Mouse (Mus musculus): Measurements from ENCODE around the gene Dennd4a. TPM values are rescaled to one million over a fixed set of nuclear protein-coding genes. Genes with fewer than 3 reads are reported as not detected.

Dennd4a gene
- polyA plus RNA-seq, 1 experiment from 2014 or later: 6.7 TPM

- no peak overlapping the region for H3K4me3 ChIP-seq
- H3K36me3 ChIP-seq (ENCODE audit: poor library complexity, severe bottlenecking): no peaks in the 10 kb centered on the region
- H3K4me1 ChIP-seq: 0 out of 2 replicates have a peak, but pooled peaks cover 6% of the 10 kb centered on the region
- 58% methylated on average over 5 of the region's 5 CpGs for WGBS
- no peak overlapping the region for H3K9ac ChIP-seq
- no peak overlapping the region for H3K27ac ChIP-seq
- H3K4me2 ChIP-seq: no peak overlapping the region
- H3K9me3 ChIP-seq (replicated peaks): no peaks in the 10 kb centered on the region
- 0 out of 2 replicates have a peak, but pooled peaks cover 4% of the 10 kb centered on the region for H3K27me3 ChIP-seq
- ATAC-seq: no peak
Measured at GRCm38 (mm10) chr9:64937491-64937890, 126.4 kb downstream of the Dennd4a start.

- Histone ChIP-seq H3K9ac (no peak overlapping the region), H3K27ac (no peak overlapping the region), H3K4me3 (no peak overlapping the region), H3K36me3 (ENCODE audit: poor library complexity, severe bottlenecking) (no peaks in the 10 kb centered on the region), H3K27me3 (peaks cover 11% of the 10 kb centered on the region; the same call in 1 of the 2 replicates), H3K4me2 (no peak overlapping the region), H3K4me1 (0 out of 2 replicates have a peak, but pooled peaks cover 6% of the 10 kb centered on the region), H3K9me3 (replicated peaks) (no peaks in the 10 kb centered on the region)
- WGBS: 83% methylated on average over 5 of the region's 5 CpGs
- ATAC-seq: no peak
Measured at GRCm38 (mm10) chr9:64938535-64938934, 127.4 kb downstream of the Dennd4a start.

- no peaks in the 10 kb centered on the region for H3K36me3 ChIP-seq (ENCODE audit: poor library complexity, severe bottlenecking)
- H3K27me3 ChIP-seq: peaks cover 12% of the 10 kb centered on the region; the same call in 1 of the 2 replicates
- H3K4me1 ChIP-seq: peaks cover 7% of the 10 kb centered on the region; the same call in 1 of the 2 replicates
- no peak overlapping the region for H3K4me2 ChIP-seq
- no peak overlapping the region for H3K9ac ChIP-seq
- 64% methylated on average over 4 of the region's 4 CpGs for WGBS
- no peaks in the 10 kb centered on the region for H3K9me3 ChIP-seq (replicated peaks)
- no peak overlapping the region for H3K4me3 ChIP-seq
- ATAC-seq: no peak
- no peak overlapping the region for H3K27ac ChIP-seq
Measured at GRCm38 (mm10) chr9:64939281-64939680, 128.1 kb downstream of the Dennd4a start.

- Histone ChIP-seq H3K9ac (no peak overlapping the region), H3K9me3 (replicated peaks) (no peaks in the 10 kb centered on the region), H3K4me2 (no peak overlapping the region), H3K4me1 (peaks cover 6% of the 10 kb centered on the region; the same call in 1 of the 2 replicates), H3K27ac (no peak overlapping the region), H3K27me3 (peaks cover 13% of the 10 kb centered on the region; the same call in 1 of the 2 replicates), H3K36me3 (ENCODE audit: poor library complexity, severe bottlenecking) (no peaks in the 10 kb centered on the region), H3K4me3 (no peak overlapping the region)
- WGBS: 80% methylated on average over 2 of the region's 2 CpGs
- no peak for ATAC-seq
Measured at GRCm38 (mm10) chr9:64939790-64940189, 128.7 kb downstream of the Dennd4a start.

- WGBS: 85% methylated on average over 11 of the region's 11 CpGs
- H3K36me3 ChIP-seq (ENCODE audit: poor library complexity, severe bottlenecking): no peaks in the 10 kb centered on the region
- H3K27me3 ChIP-seq: peaks cover 17% of the 10 kb centered on the region; the same call in 1 of the 2 replicates
- no peaks in the 10 kb centered on the region for H3K9me3 ChIP-seq (replicated peaks)
- H3K27ac ChIP-seq: no peak overlapping the region
- no peak for ATAC-seq
- H3K4me2 ChIP-seq: no peak overlapping the region
- peaks cover 6% of the 10 kb centered on the region; the same call in 1 of the 2 replicates for H3K4me1 ChIP-seq
- H3K9ac ChIP-seq: no peak overlapping the region
- no peak overlapping the region for H3K4me3 ChIP-seq
Measured at GRCm38 (mm10) chr9:64940731-64941346, 129.7 kb downstream of the Dennd4a start.

- no peaks in the 10 kb centered on the region for H3K9me3 ChIP-seq (replicated peaks)
- H3K4me1 ChIP-seq: peaks cover 6% of the 10 kb centered on the region; the same call in 1 of the 2 replicates
- no peak overlapping the region for H3K4me3 ChIP-seq
- no peak overlapping the region for H3K27ac ChIP-seq
- no peak for ATAC-seq
- WGBS: 96% methylated on average over 4 of the region's 4 CpGs
- no peaks in the 10 kb centered on the region for H3K36me3 ChIP-seq (ENCODE audit: poor library complexity, severe bottlenecking)
- no peak overlapping the region for H3K4me2 ChIP-seq
- peaks cover 17% of the 10 kb centered on the region; the same call in 1 of the 2 replicates for H3K27me3 ChIP-seq
- H3K9ac ChIP-seq: no peak overlapping the region
Measured at GRCm38 (mm10) chr9:64941650-64942049, 130.5 kb downstream of the Dennd4a start.

- no peaks in the 10 kb centered on the region for H3K36me3 ChIP-seq (ENCODE audit: poor library complexity, severe bottlenecking)
- no peak overlapping the region for H3K4me3 ChIP-seq
- H3K9me3 ChIP-seq (replicated peaks): no peaks in the 10 kb centered on the region
- peaks cover 6% of the 10 kb centered on the region; the same call in 1 of the 2 replicates for H3K4me1 ChIP-seq
- H3K27me3 ChIP-seq: peaks cover 17% of the 10 kb centered on the region; the same call in 1 of the 2 replicates
- H3K27ac ChIP-seq: no peak overlapping the region
- ATAC-seq: no peak
- peak overlapping the region; percentile 35; the same call in 1 of the 2 replicates for H3K9ac ChIP-seq
- H3K4me2 ChIP-seq: no peak overlapping the region
- WGBS: 26% methylated on average over 11 of the region's 11 CpGs
Measured at GRCm38 (mm10) chr9:64943997-64944396, 132.9 kb downstream of the Dennd4a start.

GRCm38 (mm10) chr9:64947483-64948095 is 136.4 kb downstream of the Dennd4a start:
- peaks cover 6% of the 10 kb centered on the region; the same call in 1 of the 2 replicates for H3K4me1 ChIP-seq
- WGBS: 91% methylated on average over 9 of the region's 9 CpGs
- H3K27me3 ChIP-seq: peaks cover 24% of the 10 kb centered on the region
- no peaks in the 10 kb centered on the region for H3K36me3 ChIP-seq (ENCODE audit: poor library complexity, severe bottlenecking)
- no peak overlapping the region for H3K4me3 ChIP-seq
- H3K27ac ChIP-seq: no peak overlapping the region
- H3K9ac ChIP-seq: no peak overlapping the region
- H3K4me2 ChIP-seq: no peak overlapping the region
- ATAC-seq: no peak
- H3K9me3 ChIP-seq (replicated peaks): no peaks in the 10 kb centered on the region

- H3K27me3 ChIP-seq: peaks cover 22% of the 10 kb centered on the region
- no peak within 1 kb of the TSS for H3K9ac ChIP-seq
- WGBS: 35% methylated on average over 11 of the region's 11 CpGs
- no peaks in the 10 kb centered on the region for H3K9me3 ChIP-seq (replicated peaks)
- no peak within 1 kb of the TSS for H3K27ac ChIP-seq
- ATAC-seq: no peak
- no peak within 1 kb of the TSS for H3K4me2 ChIP-seq
- no peaks in the 10 kb centered on the region for H3K36me3 ChIP-seq (ENCODE audit: poor library complexity, severe bottlenecking)
- H3K4me3 ChIP-seq: no peak within 1 kb of the TSS
- no peaks in the 10 kb centered on the region for H3K4me1 ChIP-seq
Measured at GRCm38 (mm10) chr9:64951161-64951657, 140.1 kb downstream of the Dennd4a start, which contains the start of gene Slc24a1. Slc24a1 (minus strand) TSS chr9:64951607.

GRCm38 (mm10) chr9:64952055-64952454 is 140.9 kb downstream of the Dennd4a start:
- Histone ChIP-seq H3K27ac (no peak overlapping the region), H3K9me3 (replicated peaks) (no peaks in the 10 kb centered on the region), H3K4me3 (no peak overlapping the region), H3K4me1 (no peaks in the 10 kb centered on the region), H3K9ac (no peak overlapping the region), H3K4me2 (no peak overlapping the region), H3K27me3 (peaks cover 22% of the 10 kb centered on the region), H3K36me3 (ENCODE audit: poor library complexity, severe bottlenecking) (no peaks in the 10 kb centered on the region)
- WGBS: 18% methylated on average over 5 of the region's 5 CpGs
- ATAC-seq: no peak

- H3K36me3 ChIP-seq (ENCODE audit: poor library complexity, severe bottlenecking): no peaks in the 10 kb centered on the region
- ATAC-seq: no peak
- H3K9ac ChIP-seq: no peak overlapping the region
- H3K4me2 ChIP-seq: no peak overlapping the region
- no peak overlapping the region for H3K27ac ChIP-seq
- no peaks in the 10 kb centered on the region for H3K4me1 ChIP-seq
- WGBS: 83% methylated on average over 7 of the region's 7 CpGs
- H3K9me3 ChIP-seq (replicated peaks): no peaks in the 10 kb centered on the region
- H3K27me3 ChIP-seq: peaks cover 22% of the 10 kb centered on the region
- no peak overlapping the region for H3K4me3 ChIP-seq
Measured at GRCm38 (mm10) chr9:64953190-64953589, 142.1 kb downstream of the Dennd4a start.

GRCm38 (mm10) chr9:64956337-64956736 is 145.2 kb downstream of the Dennd4a start:
- WGBS: 20% methylated on average over 12 of the region's 12 CpGs
- no peak for ATAC-seq
- peak overlapping the region; percentile 37; the same call in 1 of the 2 replicates for H3K4me2 ChIP-seq

More at GRCm38 (mm10) chr9:64956337-64956736, 145.2 kb downstream of the Dennd4a start:
- Histone ChIP-seq H3K9me3 (replicated peaks) (no peaks in the 10 kb centered on the region), H3K4me3 (no peak overlapping the region), H3K4me1 (peaks cover 2% of the 10 kb centered on the region), H3K36me3 (ENCODE audit: poor library complexity, severe bottlenecking) (no peaks in the 10 kb centered on the region), H3K9ac (no peak overlapping the region), H3K27me3 (peaks cover 17% of the 10 kb centered on the region), H3K27ac (no peak overlapping the region)

All from forebrain, embryonic 13.5 days (tissue).